Mouse (Mus musculus): ENCODE data around the gene 4930438A08Rik.
"Not testable (repeated sequence)": the region's sequence is repeated elsewhere in the genome, so short reads cannot be mapped to it uniquely, and the experiment has no call there.

4930438A08Rik gene

DNA sequence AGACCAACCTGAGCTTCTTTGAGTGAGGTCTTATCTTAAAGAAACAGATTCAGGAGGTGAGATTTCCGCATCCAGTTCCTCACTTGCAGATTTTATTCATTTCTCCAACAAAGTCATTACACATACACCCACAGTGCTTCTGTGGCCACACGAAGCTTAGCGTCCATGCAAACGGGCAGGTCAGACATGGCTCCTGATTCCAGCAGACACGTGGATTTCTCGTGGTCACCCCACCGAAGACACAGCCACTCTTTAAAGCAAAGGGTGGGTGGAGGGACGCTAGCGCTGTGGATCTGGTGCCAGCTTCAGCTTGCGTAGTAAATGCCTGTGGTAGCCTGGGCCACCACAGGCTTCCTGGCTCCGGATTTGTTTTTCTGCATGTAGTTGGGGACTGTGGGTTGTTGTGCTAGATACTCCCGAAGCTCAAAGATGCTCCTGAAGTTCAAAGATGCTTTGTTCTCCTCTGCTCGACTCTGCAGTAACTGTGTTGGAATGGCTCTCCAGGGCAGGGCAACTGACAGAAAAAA, 7.4 kb downstream of the 4930438A08Rik start:
- no peak for DNase-seq (ENCODE audit: low spot score in 2 of 2)

DNA sequence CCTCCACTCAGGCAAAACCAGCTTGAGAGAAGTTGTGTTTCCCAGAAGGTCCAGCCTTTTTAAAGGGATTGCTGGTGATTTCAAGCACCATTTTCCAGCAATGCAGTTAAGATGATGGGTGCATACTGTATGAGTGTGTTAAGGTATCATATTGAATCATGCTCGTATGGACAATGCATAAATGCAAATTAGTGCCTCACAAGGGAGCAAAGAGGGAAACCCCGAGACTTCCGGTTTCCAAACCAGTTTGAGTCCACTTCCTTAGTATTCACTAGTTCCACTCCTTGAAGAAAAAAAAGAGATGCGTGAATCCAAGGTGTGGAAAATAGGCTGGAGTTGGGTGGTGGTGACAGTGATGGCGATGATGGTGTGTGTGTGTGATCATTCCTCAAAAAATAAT, 7.9 kb downstream of the 4930438A08Rik start:
- no peak for DNase-seq (ENCODE audit: low spot score in 2 of 2)

DNA sequence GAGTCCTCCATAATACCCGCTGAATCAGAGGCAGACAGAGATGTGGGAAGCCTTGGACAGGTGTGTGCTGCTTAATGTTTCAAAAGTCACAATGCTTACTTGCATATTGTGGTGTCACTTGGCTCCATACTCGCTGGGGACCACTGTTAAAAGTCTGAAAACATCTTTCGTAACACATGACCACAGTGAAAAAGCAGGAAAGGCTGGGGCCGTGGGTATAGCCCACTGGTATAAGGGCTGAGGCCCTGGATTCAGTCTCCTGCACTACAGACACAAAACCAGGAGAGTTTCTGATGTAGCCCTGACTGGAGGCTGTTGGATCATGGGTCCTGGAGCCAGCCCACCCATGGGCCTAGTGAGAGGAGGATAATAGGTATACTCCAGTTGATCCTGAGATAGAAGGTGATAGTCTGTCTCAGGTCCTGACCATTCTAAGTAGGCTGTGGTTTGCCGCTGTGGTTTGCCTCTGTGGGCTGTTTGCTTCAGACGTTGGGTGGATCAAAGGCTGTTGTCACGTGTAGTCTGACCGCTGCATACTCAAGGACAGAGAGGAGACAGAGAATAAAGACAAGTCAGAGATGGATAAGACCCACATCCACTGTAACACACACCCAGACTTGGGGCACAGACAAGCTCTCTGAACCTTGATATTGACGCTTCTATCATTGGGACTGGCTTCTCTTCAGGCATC, 15.5 kb downstream of the 4930438A08Rik start:
- no peak for DNase-seq (ENCODE audit: low spot score in 2 of 2)

DNA sequence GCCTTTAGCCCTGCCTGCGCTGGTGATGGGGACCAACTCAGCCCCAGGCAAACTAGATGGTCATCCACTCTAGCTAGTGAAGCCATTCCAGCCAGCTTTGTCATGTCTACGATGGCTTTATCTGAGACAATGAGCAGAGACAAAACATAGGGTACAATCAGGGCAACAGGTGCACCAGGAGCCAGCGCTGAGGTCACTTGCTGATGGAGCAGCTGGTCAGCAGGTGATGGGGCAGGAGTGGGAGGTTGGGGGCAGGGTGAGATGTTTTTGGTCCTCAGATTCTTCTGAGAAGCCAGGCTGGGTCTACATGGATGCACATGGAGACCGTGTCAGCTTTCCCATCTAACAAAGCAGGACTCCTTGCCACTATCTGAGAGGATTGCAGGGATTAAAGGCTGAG, 16.2 kb downstream of the 4930438A08Rik start:
- no peak for DNase-seq (ENCODE audit: low spot score in 2 of 2)

DNA sequence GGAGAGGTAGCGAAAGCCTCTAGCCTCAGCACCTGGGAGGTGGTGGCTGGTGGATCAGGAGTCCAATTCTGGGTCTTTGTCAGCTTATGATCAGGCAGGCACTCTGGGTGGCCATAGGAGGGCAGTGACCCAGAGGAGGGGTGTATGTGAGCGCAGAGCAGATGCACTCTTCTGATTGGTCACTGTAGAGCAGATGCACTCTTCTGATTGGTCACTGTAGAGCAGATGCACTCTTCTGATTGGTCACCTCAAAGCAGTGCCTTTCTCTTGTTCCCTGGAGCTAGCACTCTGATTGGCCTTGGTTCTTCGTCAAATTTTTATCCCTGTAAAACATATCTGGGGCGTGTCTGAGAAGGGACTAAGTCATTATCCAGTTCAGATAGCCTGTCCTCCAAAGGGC, 18.2 kb downstream of the 4930438A08Rik start:
- DNase-seq (ENCODE audit: low spot score in 2 of 2) = no peak

DNA sequence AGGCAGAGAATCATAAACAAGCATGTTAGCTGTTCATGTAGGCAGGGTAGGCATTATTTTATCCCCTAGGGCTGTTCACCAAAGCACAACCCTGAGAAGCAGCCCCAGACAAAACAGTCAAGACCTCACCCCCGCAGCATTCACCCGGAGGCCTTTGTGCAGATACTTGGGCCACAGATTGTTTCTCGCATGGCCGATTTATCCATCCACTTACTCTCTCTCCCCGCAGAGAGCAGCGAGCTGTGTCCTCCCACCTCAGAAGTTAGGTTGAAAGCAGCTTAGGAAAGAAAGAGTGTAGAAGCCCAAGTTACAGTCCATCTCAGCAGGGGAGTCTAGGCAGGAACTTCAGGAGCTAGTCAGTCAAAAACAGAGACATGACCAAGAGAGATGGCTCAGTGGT, 22.8 kb downstream of the 4930438A08Rik start:
- no peak for DNase-seq (ENCODE audit: low spot score in 2 of 2)

DNA sequence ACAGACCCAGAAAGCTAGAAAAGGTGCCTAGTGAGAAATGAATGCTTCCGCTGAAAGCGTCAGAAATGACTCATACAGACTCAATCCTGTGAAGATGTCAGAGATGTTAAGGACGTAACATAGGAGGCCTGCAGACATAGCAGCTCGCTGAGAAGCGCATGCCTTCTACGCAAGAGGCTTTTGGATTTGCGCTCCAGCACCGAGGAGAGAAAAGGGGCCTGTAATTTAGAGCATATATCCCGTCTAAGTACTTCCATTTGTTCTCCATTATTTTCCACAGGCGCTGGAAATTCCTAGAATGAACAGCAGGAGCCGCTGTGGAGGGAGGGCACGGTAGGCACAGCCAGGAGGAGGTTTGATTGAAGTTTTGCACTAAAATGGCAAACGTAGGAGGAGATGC, 26.5 kb downstream of the 4930438A08Rik start:
- DNase-seq (ENCODE audit: low spot score in 2 of 2) = peak; percentile 63 to 81

DNA sequence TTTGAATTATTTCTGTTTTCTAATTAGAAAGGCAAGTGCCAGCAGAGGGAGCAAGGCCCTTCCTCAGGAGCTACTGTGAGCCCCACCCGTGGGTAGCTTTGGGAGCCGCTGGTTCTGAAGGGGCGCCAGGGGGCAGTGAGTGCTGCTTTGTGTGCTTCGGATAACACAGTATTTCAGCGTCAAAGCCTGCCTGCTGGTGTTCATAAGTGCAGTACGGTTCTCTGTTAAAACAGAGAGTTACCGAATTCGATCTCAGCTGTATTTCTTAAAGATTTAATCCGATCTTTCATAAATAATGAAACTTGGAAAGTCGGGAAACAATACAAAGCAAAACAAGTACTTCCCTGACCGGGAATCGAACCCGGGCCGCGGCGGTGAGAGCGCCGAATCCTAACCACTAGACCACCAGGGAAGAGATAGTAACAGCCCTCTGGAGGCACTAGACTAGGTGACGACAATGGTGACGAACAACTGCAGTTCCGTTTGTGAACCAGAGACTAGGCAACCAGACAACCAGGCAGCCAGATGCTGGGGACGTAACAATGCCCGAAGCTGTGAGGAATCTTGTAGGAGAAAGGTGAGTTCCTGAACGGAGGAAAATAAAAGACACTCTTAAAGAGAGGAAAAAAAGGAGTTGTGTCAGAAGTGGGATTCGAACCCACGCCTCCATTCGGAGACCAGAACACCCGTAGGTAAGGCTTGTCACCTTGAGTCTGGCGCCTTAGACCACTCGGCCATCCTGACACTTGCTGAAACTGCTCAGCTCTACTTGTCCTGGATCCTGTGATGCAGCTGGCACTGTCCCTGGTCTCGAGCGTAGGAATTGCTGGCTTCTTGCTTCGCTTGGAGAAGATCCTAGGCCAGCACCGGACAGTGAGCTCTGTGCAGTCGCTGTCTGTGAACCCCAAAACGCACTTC, 27.5 kb downstream of the 4930438A08Rik start:
- peak; percentile 93 to 98 for DNase-seq (ENCODE audit: low spot score in 2 of 2)

DNA sequence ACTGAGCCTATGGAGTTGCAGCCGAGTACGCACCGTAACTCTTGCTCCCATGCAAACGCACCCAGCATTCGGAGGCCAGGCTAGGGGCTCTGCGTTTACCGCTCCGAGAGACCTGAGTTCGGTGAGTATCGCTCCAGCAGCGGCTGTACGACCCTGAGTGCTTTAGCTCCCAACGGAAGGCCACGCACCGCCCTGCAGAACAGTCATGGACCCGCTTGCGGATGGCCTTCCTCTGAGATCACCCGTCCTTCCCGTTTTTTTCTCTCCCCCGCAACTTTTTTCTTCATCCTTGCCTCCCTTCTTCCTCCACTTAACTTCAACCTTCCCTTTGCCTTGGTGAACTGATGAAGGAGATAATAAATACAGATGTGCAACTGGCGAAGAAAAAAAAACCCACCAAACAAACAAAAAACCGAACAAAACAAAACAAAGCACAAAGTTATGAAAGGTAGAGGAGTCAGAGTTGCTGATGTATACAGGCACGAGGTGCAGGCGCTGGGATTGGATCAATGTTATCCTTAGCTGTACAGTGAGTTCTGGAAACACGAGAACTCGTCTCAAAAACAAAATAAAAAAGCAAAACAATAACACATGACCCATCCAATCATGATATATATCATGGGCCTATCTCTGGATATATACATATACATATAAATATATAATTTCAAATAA, 28.3 kb downstream of the 4930438A08Rik start:
- no peak for DNase-seq (ENCODE audit: low spot score in 2 of 2)

DNA sequence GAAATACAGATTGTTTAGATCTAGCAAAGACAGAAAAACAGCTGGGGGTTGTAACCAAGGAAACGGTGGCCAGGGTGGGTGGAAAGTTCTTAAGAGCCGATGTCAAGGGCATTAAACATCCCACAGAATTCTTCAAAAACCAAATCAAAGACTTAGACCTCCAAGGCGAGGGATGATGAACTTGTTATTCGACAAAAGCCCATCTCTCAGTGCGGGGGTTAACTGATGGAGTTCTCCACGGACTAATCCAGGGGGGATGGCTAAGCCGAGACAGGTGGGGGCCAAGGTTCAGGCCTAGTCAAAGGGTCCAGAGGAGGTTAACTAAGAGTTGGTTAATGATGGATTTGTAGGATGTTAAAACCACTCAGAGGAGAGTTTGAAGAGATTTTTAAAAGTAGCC, 29.0 kb downstream of the 4930438A08Rik start:
- no peak for DNase-seq (ENCODE audit: low spot score in 2 of 2)

DNA sequence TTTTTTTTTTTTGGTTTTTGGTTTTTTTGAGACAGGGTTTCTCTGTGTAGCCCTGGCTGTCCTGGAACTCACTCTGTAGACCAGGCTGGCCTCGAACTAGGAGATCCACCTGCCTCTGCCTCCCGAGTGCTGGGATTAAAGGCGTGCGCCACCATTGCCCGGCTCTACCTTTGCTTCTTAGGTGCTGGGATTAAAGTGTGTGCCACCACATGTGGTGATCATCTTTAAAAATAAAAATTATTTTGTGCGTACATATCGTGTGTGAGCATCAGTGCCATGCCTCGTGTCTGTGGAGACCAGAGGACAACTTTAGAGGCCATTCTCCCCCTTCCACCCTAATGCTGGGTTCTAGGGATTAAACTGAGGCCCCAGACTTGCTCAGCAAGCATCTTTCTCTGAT, 30.7 kb downstream of the 4930438A08Rik start:
- not testable (repeated sequence) for DNase-seq (ENCODE audit: low spot score in 2 of 2)

DNA sequence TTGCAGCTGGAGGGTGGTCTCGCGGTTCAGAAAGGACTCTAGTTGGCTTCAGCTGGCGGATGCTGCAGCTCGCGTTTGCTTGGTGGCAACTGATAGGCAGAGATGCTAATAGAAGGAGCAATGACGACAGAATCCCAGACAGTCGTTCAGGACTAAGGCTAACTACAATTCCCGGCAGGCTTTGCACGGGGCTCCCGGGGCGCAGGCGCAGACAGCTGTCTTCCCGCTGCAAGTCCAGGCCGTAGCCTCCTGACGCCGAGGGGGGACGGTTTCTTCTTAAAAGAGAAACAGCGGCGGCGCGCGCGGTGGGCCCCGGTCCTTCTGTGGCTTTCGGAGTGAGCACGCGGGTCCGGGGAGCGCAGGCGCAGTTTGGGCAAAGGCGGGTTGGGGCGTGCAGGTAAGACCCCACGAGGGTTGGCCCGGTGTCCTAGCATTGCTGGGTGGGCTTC, 32.3 kb downstream of the 4930438A08Rik start, which contains the start of gene Zfp692:
Gene Zfp692, plus strand, starts transcription at position 210 of the 449 bp plus-strand sequence.
- peak; percentile 84 to 95 for DNase-seq (ENCODE audit: low spot score in 2 of 2)

DNA sequence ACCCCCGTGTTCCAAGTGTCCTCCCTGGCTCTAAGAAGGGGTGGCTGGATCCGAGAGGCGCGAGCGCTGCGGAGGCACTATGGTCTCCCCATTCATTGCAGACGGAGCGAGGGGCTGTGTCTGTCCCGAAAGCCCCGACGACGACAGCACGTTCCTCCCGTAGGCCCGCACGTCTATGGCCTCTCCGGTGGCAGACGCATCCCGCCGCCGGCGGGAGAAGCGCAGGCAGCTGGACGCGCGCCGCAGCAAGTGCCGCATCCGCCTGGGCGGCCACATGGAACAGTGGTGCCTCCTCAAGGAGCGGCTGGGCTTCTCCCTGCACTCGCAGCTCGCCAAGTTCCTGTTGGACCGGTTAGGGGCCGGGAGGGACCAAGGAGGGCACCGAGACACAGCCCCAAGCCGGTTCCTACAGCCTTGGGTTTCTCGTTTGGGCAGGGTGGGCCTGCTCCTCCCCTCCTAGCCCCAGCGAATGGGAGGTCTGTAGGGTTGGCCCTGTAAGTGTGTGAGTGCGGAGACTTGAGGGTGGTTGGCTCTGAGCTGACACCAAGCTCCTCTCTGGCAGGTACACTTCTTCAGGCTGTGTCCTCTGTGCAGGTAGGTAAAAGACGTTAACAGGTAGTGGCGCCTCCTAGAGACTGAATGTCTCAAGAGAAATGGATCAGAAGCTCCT, 32.9 kb downstream of the 4930438A08Rik start:
- peak; percentile 64 to 72 for DNase-seq (ENCODE audit: low spot score in 2 of 2)

DNA sequence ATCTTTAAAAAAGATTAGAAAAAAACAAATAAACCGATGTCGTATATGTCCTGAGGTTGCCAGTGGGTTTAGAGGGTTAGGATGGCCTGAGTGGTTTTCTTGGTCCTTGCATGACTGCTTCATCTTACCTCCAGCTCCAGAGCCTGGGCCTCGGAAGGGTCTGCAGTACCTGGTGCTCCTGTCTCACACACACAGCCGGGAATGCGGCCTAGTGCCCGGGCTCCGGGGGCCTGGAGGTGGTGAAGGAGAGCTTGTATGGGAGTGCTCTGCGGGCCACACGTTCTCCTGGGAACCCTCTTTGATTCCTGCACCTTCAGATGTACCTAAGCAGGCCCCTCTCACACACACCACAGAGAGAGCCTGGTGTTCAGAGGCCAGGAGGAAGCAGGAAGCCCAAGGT, 34.1 kb downstream of the 4930438A08Rik start:
- DNase-seq (ENCODE audit: low spot score in 2 of 2) = no peak

DNA sequence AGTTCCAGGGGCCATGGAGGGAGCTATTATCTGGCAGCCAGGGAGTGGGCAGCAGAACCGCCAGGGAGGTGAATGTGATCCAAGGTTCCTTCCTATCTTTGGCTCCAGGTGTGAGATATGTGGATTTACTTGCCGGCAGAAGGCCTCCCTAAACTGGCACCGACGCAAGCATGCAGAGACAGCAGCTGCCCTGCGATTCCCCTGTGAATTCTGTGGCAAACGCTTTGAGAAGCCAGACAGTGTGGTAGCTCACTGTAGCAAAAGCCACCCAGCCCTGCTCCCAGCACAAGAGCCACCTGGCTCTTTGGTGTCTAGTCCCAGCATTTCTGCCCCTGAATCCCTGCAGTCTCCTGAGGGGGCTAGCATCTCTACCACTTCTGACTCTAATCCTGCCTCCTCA, 39.5 kb downstream of the 4930438A08Rik start:
- DNase-seq (ENCODE audit: low spot score in 2 of 2) = no peak

DNA sequence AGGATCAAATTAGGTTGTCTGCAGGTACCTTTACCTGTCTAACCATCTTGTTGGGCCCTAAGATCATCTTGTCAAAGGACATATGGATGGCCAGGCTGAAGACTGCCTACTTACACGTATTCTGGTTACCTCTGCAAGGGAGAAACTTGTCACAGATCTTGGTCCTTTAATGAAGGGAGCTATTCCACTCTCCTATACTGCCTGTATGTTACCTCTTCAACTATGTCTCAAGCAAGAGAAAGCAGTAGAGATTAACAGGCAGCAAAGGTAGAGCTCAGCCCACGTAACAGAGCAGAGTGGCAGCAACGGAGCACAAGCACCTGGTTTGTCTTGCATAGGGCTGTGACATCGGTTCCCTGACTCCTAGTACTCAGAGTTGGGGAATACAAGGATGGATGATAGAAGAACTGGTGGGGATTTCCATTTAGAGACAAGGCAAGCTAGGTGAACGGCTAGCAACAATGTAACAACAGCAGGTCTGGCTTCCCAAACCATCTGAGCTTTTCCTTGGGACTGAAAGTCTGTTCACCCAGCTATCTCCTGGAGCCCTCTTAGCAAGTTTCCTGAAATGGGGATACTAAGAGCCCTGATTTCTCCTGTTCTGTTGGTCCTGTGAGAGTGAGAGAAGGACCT, 41.1 kb downstream of the 4930438A08Rik start:
- DNase-seq (ENCODE audit: low spot score in 2 of 2) = no peak

DNA sequence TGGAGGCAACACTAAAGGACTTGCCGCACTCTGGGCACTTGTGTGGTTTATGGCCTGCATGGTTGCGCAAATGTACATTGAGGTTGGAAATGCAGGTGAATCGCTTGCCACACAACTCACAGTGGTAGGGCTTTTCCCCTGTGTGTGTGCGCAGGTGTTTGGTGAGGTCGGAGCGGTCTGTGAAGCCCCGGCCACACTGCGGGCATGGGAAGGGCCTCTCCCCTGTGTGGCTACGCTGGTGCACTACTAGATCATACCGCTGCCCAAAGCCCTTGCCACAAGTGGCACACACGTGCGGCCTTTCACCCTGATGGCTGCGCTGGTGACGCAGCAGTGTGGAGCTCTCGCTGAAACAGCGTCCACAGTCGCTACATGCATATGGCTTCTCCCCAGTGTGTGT, 41.7 kb downstream of the 4930438A08Rik start:
- no peak for DNase-seq (ENCODE audit: low spot score in 2 of 2)

DNA sequence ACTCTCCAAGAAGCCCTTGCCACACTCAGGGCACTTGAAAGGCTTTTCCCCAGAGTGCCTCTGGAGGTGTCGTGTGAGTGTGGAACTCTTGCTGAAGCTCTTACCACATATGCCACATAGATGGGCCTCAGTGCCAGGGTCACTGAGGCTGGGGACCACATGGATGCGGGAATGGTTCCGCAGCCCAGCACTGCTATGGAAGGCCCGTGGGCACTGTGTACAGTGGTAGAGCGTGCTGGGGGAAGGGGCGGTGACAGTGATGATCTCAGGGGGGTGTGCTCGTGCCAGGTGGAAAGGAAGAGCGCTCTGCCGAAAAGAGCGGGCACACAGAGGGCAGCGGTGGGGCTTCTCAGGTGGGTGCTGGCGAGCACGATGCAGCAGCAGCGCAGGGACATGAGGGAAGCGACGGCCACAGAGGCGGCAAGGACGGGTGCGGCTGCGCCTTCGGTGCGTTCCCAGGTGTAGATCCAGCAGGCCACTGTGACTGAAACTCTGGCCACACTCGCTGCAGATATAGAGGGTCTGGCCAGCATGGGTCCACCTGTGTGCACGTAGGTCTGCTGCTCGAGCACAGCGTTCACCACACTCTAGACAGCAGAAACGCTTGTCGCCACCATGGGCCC, 42.3 kb downstream of the 4930438A08Rik start:
- DNase-seq (ENCODE audit: low spot score in 2 of 2) = no peak

DNA sequence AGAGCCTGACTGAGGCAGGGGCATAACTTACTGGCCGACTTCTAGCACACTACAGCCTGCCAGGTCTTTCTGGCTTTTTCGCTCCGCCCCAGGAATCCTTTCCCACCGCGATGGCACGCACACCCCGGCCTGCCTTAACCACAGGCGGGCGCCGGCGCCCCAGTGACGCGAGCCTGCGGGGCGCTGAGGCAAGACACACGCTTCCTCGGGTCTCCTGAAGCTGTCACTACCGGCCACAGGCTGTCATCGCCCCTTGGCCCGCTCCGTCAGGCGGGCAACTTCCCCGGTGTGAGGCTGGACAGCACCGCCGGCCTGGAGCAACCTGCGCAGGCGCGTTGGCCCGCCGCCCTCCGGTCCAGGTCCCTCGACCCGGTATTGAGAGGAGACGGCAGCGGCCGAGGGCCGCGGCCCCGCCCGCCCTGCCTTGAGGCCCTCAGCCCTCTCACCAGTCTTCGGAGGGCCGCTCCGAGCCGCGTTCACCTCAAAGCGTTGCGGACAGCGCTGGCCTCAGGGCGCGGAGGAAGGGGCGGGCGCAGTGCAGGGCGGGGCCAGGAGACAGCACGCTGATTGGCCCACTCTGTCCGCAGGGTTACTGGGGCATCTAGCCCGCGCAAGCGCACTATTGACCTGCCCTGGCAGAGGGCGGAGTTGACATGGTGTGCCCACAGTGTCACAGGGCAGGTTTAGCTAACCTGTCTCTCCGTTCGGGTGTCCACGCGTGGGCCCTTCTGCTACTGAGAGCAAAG, 48.4 kb downstream of the 4930438A08Rik start:
- peak; percentile 97 to 99 for DNase-seq (ENCODE audit: low spot score in 2 of 2)

Data from spleen, postnatal 10 days (tissue).